Mouse (Mus musculus) cerebellum, adult 9-10 months (tissue): Measurements from ENCODE around the gene Palmd.

ENCODE experiments used
- DNase-seq: peaks from one replicate; pipeline ENCODE4 v3.0.0; 2022

Gene Palmd

GRCm38 (mm10) chr3:116968540-116968997 is at the start of gene Palmd:
Palmd (minus strand) TSS chr3:116968987.
- no peak for DNase-seq

GRCm38 (mm10) chr3:117010182-117010581 is 41.4 kb upstream of the Palmd start:
- DNase-seq: no peak

GRCm38 (mm10) chr3:117007340-117007739 is 38.6 kb upstream of the Palmd start:
- no peak for DNase-seq

- DNase-seq: no peak
These were observed 37.8 kb upstream of the Palmd start for GRCm38 (mm10) chr3:117006636-117007035.

- DNase-seq: no peak
These were observed 34.6 kb upstream of the Palmd start for GRCm38 (mm10) chr3:117003379-117003778.

- no peak for DNase-seq
These were observed 33.1 kb upstream of the Palmd start for GRCm38 (mm10) chr3:117001686-117002485.

- DNase-seq: no peak
These were observed 24.2 kb upstream of the Palmd start for GRCm38 (mm10) chr3:116993011-116993410.

- no peak for DNase-seq
These were observed 22.4 kb upstream of the Palmd start for GRCm38 (mm10) chr3:116991180-116991579.

- DNase-seq: no peak
These were observed 19.4 kb upstream of the Palmd start for GRCm38 (mm10) chr3:116988221-116988620.

- no peak for DNase-seq
These were observed 17.7 kb upstream of the Palmd start for GRCm38 (mm10) chr3:116986451-116986850.

GRCm38 (mm10) chr3:116985741-116986140 is 17.0 kb upstream of the Palmd start:
- DNase-seq: no peak

- no peak for DNase-seq
These were observed 16.3 kb upstream of the Palmd start for GRCm38 (mm10) chr3:116985042-116985455.

- no peak for DNase-seq
These were observed 13.2 kb upstream of the Palmd start for GRCm38 (mm10) chr3:116981811-116982575.

- DNase-seq: no peak
These were observed 999 bp upstream of the Palmd start for GRCm38 (mm10) chr3:116969786-116970185.

- DNase-seq: no peak
These were observed 216 bp upstream of the Palmd start for GRCm38 (mm10) chr3:116969003-116969402.

GRCm38 (mm10) chr3:116967967-116968366 is 820 bp downstream of the Palmd start, which contains the start of gene 4930455H04Rik:
4930455H04Rik (plus strand) TSS chr3:116968267.
- no peak for DNase-seq

- no peak for DNase-seq
These were observed 1.4 kb downstream of the Palmd start for GRCm38 (mm10) chr3:116967436-116967835.

- DNase-seq: no peak
These were observed 2.0 kb downstream of the Palmd start for GRCm38 (mm10) chr3:116966800-116967199.

- no peak for DNase-seq
These were observed 2.6 kb downstream of the Palmd start for GRCm38 (mm10) chr3:116966225-116966624.

GRCm38 (mm10) chr3:116964426-116964825 is 4.4 kb downstream of the Palmd start:
- no peak for DNase-seq

GRCm38 (mm10) chr3:116963213-116963612 is 5.6 kb downstream of the Palmd start:
- DNase-seq: no peak

- DNase-seq: no peak
These were observed 7.2 kb downstream of the Palmd start for GRCm38 (mm10) chr3:116961354-116962142.

- DNase-seq: no peak
These were observed 8.4 kb downstream of the Palmd start for GRCm38 (mm10) chr3:116960414-116960813.
